Mouse (Mus musculus) thymus, adult 2 months (tissue): ENCODE results near the gene Wfikkn2.
A peak's percentile ranks its signal among the peaks of the same experiment; 100 is the strongest.

Experiments
- CTCF ChIP-seq: fragments of 200-500 bp; IDR thresholded peaks from 2 replicates; pipeline ENCODE4 v1.5.1; 2012; ENCODE audit warnings: mild to moderate bottlenecking, control low read depth, low read length, moderate library complexity, borderline replicate concordance; ENCODE audit not compliant: control insufficient read depth, poor library complexity, insufficient read depth; ENCODE audit errors: extremely low read depth
- POLR2A ChIP-seq: fragments of 200-500 bp; IDR thresholded peaks from 2 replicates; pipeline ENCODE4 v1.6.1; 2012; ENCODE audit warnings: mild to moderate bottlenecking, low read length, control low read depth, moderate library complexity; ENCODE audit not compliant: control insufficient read depth, poor library complexity, insufficient read depth; ENCODE audit errors: extremely low read depth

- TF ChIP-seq CTCF: no peak
- peak; percentile 100 for TF ChIP-seq POLR2A
These were observed 34.6 kb downstream of the Wfikkn2 start, which contains the start of gene Tob1 for GRCm38 (mm10) chr11:94211124-94211603.
